Mouse (Mus musculus) limb, embryonic 10.5 days (tissue): Measurements from ENCODE around the gene Tmem63b. TPM values are rescaled to one million over a fixed set of nuclear protein-coding genes. Genes with fewer than 3 reads are reported as not detected.
"Not testable (repeated sequence)": the region's sequence is repeated elsewhere in the genome, so short reads cannot be mapped to it uniquely, and the experiment has no call there.

ENCODE experiments used
- DNase-seq: peaks from one replicate; pipeline ENCODE4 v3.0.0-alpha.2; 2017; ENCODE audit warnings: low spot score
- H3K27ac ChIP-seq: fragments of 300-500 bp; sonication (generic); 2 replicates; pipeline ENCODE4 v1.5.1; 2016; ENCODE audit warnings: mild to moderate bottlenecking
- H3K27me3 ChIP-seq: fragments of 300-500 bp; sonication (generic); 2 replicates; pipeline ENCODE4 v1.6.1; 2016; ENCODE audit warnings: low read depth, mild to moderate bottlenecking; ENCODE audit not compliant: poor library complexity, severe bottlenecking
- H3K36me3 ChIP-seq: fragments of 300-500 bp; sonication (generic); 2 replicates; pipeline ENCODE4 v1.6.1; 2016; ENCODE audit warnings: mild to moderate bottlenecking, moderate library complexity
- H3K4me1 ChIP-seq: fragments of 300-500 bp; sonication (generic); 2 replicates; pipeline ENCODE4 v1.6.1; 2016
- H3K4me3 ChIP-seq: fragments of 300-500 bp; sonication (generic); 2 replicates; pipeline ENCODE4 v1.5.1; 2016; ENCODE audit warnings: mild to moderate bottlenecking, moderate library complexity
- H3K9me3 ChIP-seq: fragments of 300-500 bp; sonication (generic); replicated peaks from 2 replicates; pipeline ENCODE4 v1.6.1; 2016; ENCODE audit warnings: mild to moderate bottlenecking
- WGBS: fragments of 180-500 bp; shearing (Covaris S2); methylation state at CpG from one replicate; pipeline ENCODE4 v1.1.7; 2016; 5-methylcytosine and 5-hydroxymethylcytosine counted together
- polyA plus RNA-seq: library from polyadenylated mRNA; unstranded; fragments of >200 nt; fragmentation: Nextera tagmentation; extraction: Ambion mirVana; gene quantifications from 2 replicates; pipeline ENCODE4 v1.2.1, GENCODE M21; 2016

Gene Tmem63b
- polyA plus RNA-seq, 1 experiment from 2014 or later = 36.1 TPM

GRCm38 (mm10) chr17:45626577-45627134 lies 60.0 kb downstream of the Tmem63b start:
- Histone ChIP-seq H3K4me1 (peaks cover 30% of the 10 kb centered on the region), H3K9me3 (no peaks in the 10 kb centered on the region), H3K4me3 (peak overlapping the region; percentile 30), H3K27ac (no peak overlapping the region; the same call in 1 of the 2 replicates), H3K36me3 (no peaks in the 10 kb centered on the region), H3K27me3 (peaks cover 11% of the 10 kb centered on the region; the same call in 1 of the 2 replicates)
- WGBS = 32% methylated on average over 15 of the region's 15 CpGs
- DNase-seq = peak; percentile 79

GRCm38 (mm10) chr17:45623425-45623824 lies 63.3 kb downstream of the Tmem63b start:
- not testable (repeated sequence) for DNase-seq, H3K27me3 ChIP-seq, H3K4me3 ChIP-seq, H3K9me3 ChIP-seq, H3K36me3 ChIP-seq, H3K27ac ChIP-seq
- whole genome bisulfite sequencing = 91% methylated on average over 8 of the region's 8 CpGs
- H3K4me1 ChIP-seq = peaks cover 25% of the 10 kb centered on the region

- peak overlapping the region; percentile 44 for H3K4me3 ChIP-seq
These were observed 67.1 kb downstream of the Tmem63b start for GRCm38 (mm10) chr17:45619386-45620256.

GRCm38 (mm10) chr17:45618941-45619385 lies 67.7 kb downstream of the Tmem63b start:
- WGBS = 8% methylated on average over 8 of the region's 8 CpGs
- Histone ChIP-seq H3K9me3 (no peaks in the 10 kb centered on the region), H3K4me1 (peaks cover 14% of the 10 kb centered on the region), H3K4me3 (peak overlapping the region; percentile 44), H3K27me3 (no peaks in the 10 kb centered on the region), H3K27ac (peak overlapping the region; percentile 81), H3K36me3 (no peaks in the 10 kb centered on the region)
- DNase-seq = peak; percentile 50

More at GRCm38 (mm10) chr17:45619386-45620256, 67.1 kb downstream of the Tmem63b start:
- peak; percentile 46 for DNase-seq
- Histone ChIP-seq H3K9me3 (no peaks in the 10 kb centered on the region), H3K27me3 (no peaks in the 10 kb centered on the region), H3K4me1 (peaks cover 14% of the 10 kb centered on the region), H3K27ac (peak overlapping the region; percentile 81), H3K36me3 (no peaks in the 10 kb centered on the region)
- WGBS = 26% methylated on average over 20 of the region's 20 CpGs

- no peak overlapping the region for H3K4me3 ChIP-seq
- no peaks in the 10 kb centered on the region for H3K27me3 ChIP-seq
- DNase-seq = no peak
- H3K9me3 ChIP-seq = no peaks in the 10 kb centered on the region
- peaks cover 14% of the 10 kb centered on the region for H3K4me1 ChIP-seq
- H3K27ac ChIP-seq = no peak overlapping the region
- H3K36me3 ChIP-seq = no peaks in the 10 kb centered on the region
- WGBS = 95% methylated on average over 6 of the region's 6 CpGs
These were observed 69.0 kb downstream of the Tmem63b start for GRCm38 (mm10) chr17:45617655-45618054.

GRCm38 (mm10) chr17:45616679-45617078 lies 70.0 kb downstream of the Tmem63b start:
- H3K4me3 ChIP-seq = no peak overlapping the region
- WGBS = 87% methylated on average over 3 of the region's 3 CpGs
- no peaks in the 10 kb centered on the region for H3K9me3 ChIP-seq
- H3K27me3 ChIP-seq = no peaks in the 10 kb centered on the region
- H3K4me1 ChIP-seq = peaks cover 21% of the 10 kb centered on the region
- H3K36me3 ChIP-seq = no peaks in the 10 kb centered on the region
- H3K27ac ChIP-seq = no peak overlapping the region
- DNase-seq = no peak

- WGBS = 66% methylated on average over 4 of the region's 4 CpGs
- peaks cover 23% of the 10 kb centered on the region for H3K4me1 ChIP-seq
- DNase-seq = no peak
- H3K27me3 ChIP-seq = no peaks in the 10 kb centered on the region
- H3K4me3 ChIP-seq = no peak overlapping the region
- H3K36me3 ChIP-seq = no peaks in the 10 kb centered on the region
- H3K9me3 ChIP-seq = no peaks in the 10 kb centered on the region
- no peak overlapping the region for H3K27ac ChIP-seq
These were observed 70.6 kb downstream of the Tmem63b start for GRCm38 (mm10) chr17:45616046-45616650.

- H3K27me3 ChIP-seq = no peaks in the 10 kb centered on the region
- H3K4me1 ChIP-seq = peaks cover 13% of the 10 kb centered on the region; the same call in 1 of the 2 replicates
- no peaks in the 10 kb centered on the region for H3K9me3 ChIP-seq
- no peak for DNase-seq
- H3K27ac ChIP-seq = no peak overlapping the region
- no peaks in the 10 kb centered on the region for H3K36me3 ChIP-seq
- no peak overlapping the region for H3K4me3 ChIP-seq
- 89% methylated on average over 7 of the region's 7 CpGs for WGBS
These were observed 73.8 kb downstream of the Tmem63b start for GRCm38 (mm10) chr17:45612921-45613320.

- Histone ChIP-seq H3K4me3 (no peak overlapping the region), H3K27me3 (no peaks in the 10 kb centered on the region), H3K27ac (0 out of 2 replicates have a peak overlapping the region, but pooled peaks have one; percentile 4), H3K4me1 (peaks cover 13% of the 10 kb centered on the region; the same call in 1 of the 2 replicates), H3K36me3 (no peaks in the 10 kb centered on the region), H3K9me3 (no peaks in the 10 kb centered on the region)
- 82% methylated on average over 8 of the region's 8 CpGs for WGBS
- DNase-seq = no peak
These were observed 74.7 kb downstream of the Tmem63b start for GRCm38 (mm10) chr17:45612008-45612407.

Other genes with a start within 250 kb of the Tmem63b start
- gene Spats1, start 211.5 kb downstream of the Tmem63b start, polyA plus RNA-seq = 0.33 and 1.1 TPM in 2 replicates
- 32.2 and 34.9 TPM in 2 replicates for gene Aars2, start 180.1 kb downstream of the Tmem63b start, polyA plus RNA-seq
- gene Tcte1, start 163.5 kb downstream of the Tmem63b start, polyA plus RNA-seq = 1.4 and 1.5 TPM in 2 replicates
- 4.1 and 6.8 TPM in 2 replicates for gene Tmem151b, start 137.2 kb downstream of the Tmem63b start, polyA plus RNA-seq
- gene Nfkbie, start 131.2 kb downstream of the Tmem63b start, polyA plus RNA-seq = 5.1 and 5.2 TPM in 2 replicates
- 102 and 105 TPM in 2 replicates for gene Slc35b2, start 123.0 kb downstream of the Tmem63b start, polyA plus RNA-seq
- 2,007 and 2,405 TPM in 2 replicates for gene Hsp90ab1, start 113.6 kb downstream of the Tmem63b start, polyA plus RNA-seq
- gene Slc29a1, start 87.3 kb downstream of the Tmem63b start, polyA plus RNA-seq = 40.3 and 41.6 TPM in 2 replicates
- gene Mymx, start 84.8 kb downstream of the Tmem63b start, polyA plus RNA-seq = 1.2 TPM in 1 of 2 replicates, not detected in the other
- gene Capn11, start 27.6 kb downstream of the Tmem63b start, polyA plus RNA-seq = 0.59 and 0.98 TPM in 2 replicates
- 160 and 167 TPM in 2 replicates for gene Mrpl14, start 583 bp downstream of the Tmem63b start, polyA plus RNA-seq
- 0.33 TPM in 1 of 2 replicates, not detected in the other for gene 1600014C23Rik, start 46.9 kb upstream of the Tmem63b start, polyA plus RNA-seq